Mouse (Mus musculus) thymus, adult 2 months (tissue): ENCODE results near the gene Lima1. TPM values are rescaled to one million over a fixed set of nuclear protein-coding genes. Genes with fewer than 3 reads are reported as not detected.
A peak's percentile ranks its signal among the peaks of the same experiment; 100 is the strongest.
"Not testable (repeated sequence)": the region's sequence is repeated elsewhere in the genome, so short reads cannot be mapped to it uniquely, and the experiment has no call there.

Experiments
- DNase-seq: peaks from one replicate; pipeline ENCODE4 v3.0.0; 2021
- H3K27ac ChIP-seq: fragments of 200-500 bp; 2 replicates; pipeline ENCODE4 v1.5.1; 2012; ENCODE audit warnings: low read length, control low read depth; ENCODE audit not compliant: control insufficient read depth, insufficient read depth
- H3K27me3 ChIP-seq: fragments of 200-500 bp; 2 replicates; pipeline ENCODE4 v1.6.1; 2012; ENCODE audit warnings: mild to moderate bottlenecking, low read length, moderate library complexity, mixed read lengths; ENCODE audit not compliant: control insufficient read depth, insufficient read depth
- H3K36me3 ChIP-seq: fragments of 200-500 bp; 2 replicates; pipeline ENCODE4 v1.6.1; 2012; ENCODE audit warnings: mild to moderate bottlenecking, low read length, moderate library complexity; ENCODE audit not compliant: control insufficient read depth, insufficient read depth
- H3K4me1 ChIP-seq: fragments of 200-500 bp; replicated peaks from 2 replicates; pipeline ENCODE4 v1.6.1; 2012; ENCODE audit warnings: low read length; ENCODE audit not compliant: control insufficient read depth, insufficient read depth
- H3K4me3 ChIP-seq: fragments of 200-500 bp; 2 replicates; pipeline ENCODE4 v1.5.1; 2012; ENCODE audit warnings: mild to moderate bottlenecking, low read length, control low read depth, moderate library complexity; ENCODE audit not compliant: control insufficient read depth, insufficient read depth
- CTCF ChIP-seq: fragments of 200-500 bp; IDR thresholded peaks from 2 replicates; pipeline ENCODE4 v1.5.1; 2012; ENCODE audit warnings: mild to moderate bottlenecking, control low read depth, low read length, moderate library complexity, borderline replicate concordance; ENCODE audit not compliant: control insufficient read depth, poor library complexity, insufficient read depth; ENCODE audit errors: extremely low read depth
- POLR2A ChIP-seq: fragments of 200-500 bp; IDR thresholded peaks from 2 replicates; pipeline ENCODE4 v1.6.1; 2012; ENCODE audit warnings: mild to moderate bottlenecking, low read length, control low read depth, moderate library complexity; ENCODE audit not compliant: control insufficient read depth, poor library complexity, insufficient read depth; ENCODE audit errors: extremely low read depth
- WGBS: fragments of 180-500 bp; shearing (Covaris S2); methylation state at CpG from one replicate; pipeline ENCODE4 v1.1.7; 2018; 5-methylcytosine and 5-hydroxymethylcytosine counted together
- polyA plus RNA-seq: library from polyadenylated mRNA; depleted of rRNA; stranded (reverse); fragments of >200 nt; gene quantifications from 2 replicates; pipeline ENCODE4 v1.2.3, GENCODE M21; 2012

Lima1 gene
- polyA plus RNA-seq, 1 experiment, result 12.3 TPM

DNA sequence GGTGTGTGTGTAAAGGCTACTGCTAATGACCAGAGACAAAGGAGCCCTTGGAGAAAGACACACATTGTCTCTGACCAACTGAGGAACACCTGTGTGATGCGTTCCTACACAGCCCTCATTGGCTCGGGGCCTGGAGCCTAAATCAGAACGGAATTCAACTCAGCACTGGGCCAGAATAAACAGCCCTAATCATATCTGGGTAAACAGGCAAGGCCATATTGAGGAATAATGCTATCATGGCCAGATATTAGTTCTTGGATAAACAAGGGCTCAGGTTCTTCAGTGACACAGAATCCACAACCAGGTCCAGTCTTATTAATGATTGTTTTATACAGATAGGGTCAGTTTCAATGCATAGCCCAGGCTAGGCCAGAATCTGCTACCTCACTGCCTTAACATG is 84.3 kb downstream of the Lima1 start:
- Histone ChIP-seq H3K27ac (no peak overlapping the region), H3K36me3 (no peaks in the 10 kb centered on the region), H3K27me3 (no peaks in the 10 kb centered on the region), H3K4me3 (no peak overlapping the region), H3K4me1 (peaks cover 9% of the 10 kb centered on the region; the same call in 1 of the 2 replicates)
- DNase-seq, result no peak
- TF ChIP-seq POLR2A (no peak), CTCF (no peak)
- WGBS, result 92% methylated on average over 3 of the region's 3 CpGs

DNA sequence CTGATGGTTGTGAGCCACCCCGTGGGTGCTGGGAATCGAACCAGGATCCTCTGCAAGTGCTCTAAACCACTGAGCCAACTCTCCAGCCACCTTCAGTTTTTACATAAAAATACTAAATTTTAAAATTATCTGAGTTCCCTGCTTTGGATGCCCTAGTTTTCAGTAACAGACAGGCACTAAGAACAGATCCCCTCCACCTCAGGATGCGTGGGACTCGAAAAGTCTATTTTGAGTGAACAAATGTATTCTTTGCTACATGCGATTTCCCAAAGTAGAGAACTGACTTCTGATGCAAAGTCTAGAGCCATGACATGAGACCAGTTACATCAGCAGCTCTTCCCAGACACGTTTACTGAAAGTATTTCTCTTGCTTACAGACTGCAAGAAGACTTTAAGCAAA is 84.8 kb downstream of the Lima1 start:
- Histone ChIP-seq H3K27me3 (no peaks in the 10 kb centered on the region), H3K4me1 (peaks cover 9% of the 10 kb centered on the region; the same call in 1 of the 2 replicates), H3K36me3 (no peaks in the 10 kb centered on the region), H3K27ac (no peak overlapping the region), H3K4me3 (no peak overlapping the region)
- WGBS, result 95% methylated on average over 6 of the region's 6 CpGs
- no peak for TF ChIP-seq POLR2A
- TF ChIP-seq CTCF, result no peak
- DNase-seq, result no peak

DNA sequence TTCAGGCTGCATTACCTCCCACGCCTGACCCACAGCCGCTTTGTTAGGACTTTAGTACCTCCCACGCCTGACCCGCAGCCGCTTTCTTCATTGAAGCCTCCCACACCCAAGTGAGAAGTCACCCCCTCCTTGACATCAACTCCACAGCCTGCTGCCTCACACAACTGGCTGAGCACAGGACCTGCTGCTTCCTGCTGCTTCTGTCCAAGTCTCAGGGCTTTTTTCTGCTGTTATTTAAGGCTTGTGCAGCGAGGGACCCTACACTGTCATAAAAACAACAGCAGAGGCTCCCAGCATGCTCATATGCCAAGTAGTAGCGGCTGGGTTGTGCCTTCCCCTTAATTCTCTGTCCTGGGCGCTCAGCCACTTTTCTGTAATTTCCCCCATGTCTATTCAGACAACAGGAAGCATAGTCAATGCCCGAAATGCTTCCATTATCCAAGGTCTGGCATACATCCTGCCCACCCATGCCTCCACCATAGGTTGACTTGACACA is 87.6 kb downstream of the Lima1 start:
- TF ChIP-seq POLR2A (no peak), CTCF (no peak)
- peaks cover 9% of the 10 kb centered on the region; the same call in 1 of the 2 replicates for H3K4me1 ChIP-seq
- DNase-seq, result no peak
- no peaks in the 10 kb centered on the region for H3K36me3 ChIP-seq
- no peak overlapping the region for H3K4me3 ChIP-seq
- H3K27me3 ChIP-seq, result no peaks in the 10 kb centered on the region
- peak overlapping the region; percentile 78 for H3K27ac ChIP-seq
- WGBS, result 31% methylated on average over 9 of the region's 9 CpGs

DNA sequence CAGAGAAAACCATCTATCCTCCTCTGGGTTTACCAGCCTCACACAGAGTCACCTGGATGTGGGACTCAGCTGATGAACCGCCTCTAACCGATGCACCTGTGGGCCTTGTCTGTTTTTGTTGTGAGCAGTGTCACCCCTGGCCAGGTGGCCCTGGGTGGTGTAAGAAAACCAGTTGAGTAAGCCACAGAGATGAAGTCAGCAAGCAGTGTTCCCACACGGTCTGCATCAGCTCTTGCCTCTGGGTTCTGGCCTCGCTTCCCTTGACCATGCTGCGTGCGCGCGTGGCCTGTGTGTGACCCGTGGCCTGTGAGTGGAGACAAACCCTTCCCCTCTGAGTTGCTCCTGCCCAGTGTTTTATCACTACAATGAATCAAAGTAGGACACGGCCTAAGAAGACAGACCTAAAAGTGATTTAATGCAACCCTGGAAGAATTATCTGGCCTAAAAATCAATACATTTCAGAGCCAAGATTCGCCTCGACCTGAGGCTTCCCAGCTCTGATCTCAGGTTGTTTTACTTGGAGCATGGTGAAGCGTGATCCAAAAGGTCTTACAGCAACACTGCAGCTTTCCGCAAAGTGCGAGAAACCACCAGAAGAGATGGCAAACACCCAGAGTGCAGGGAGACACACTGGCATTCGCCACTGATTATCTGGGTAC is 96.5 kb downstream of the Lima1 start:
- WGBS, result 92% methylated on average over 16 of the region's 16 CpGs
- no peaks in the 10 kb centered on the region for H3K36me3 ChIP-seq
- no peak overlapping the region for H3K27ac ChIP-seq
- no peak overlapping the region for H3K4me3 ChIP-seq
- no peaks in the 10 kb centered on the region for H3K27me3 ChIP-seq
- no peak for DNase-seq
- no peak for TF ChIP-seq CTCF
- no peak for TF ChIP-seq POLR2A
- H3K4me1 ChIP-seq, result no peaks in the 10 kb centered on the region

DNA sequence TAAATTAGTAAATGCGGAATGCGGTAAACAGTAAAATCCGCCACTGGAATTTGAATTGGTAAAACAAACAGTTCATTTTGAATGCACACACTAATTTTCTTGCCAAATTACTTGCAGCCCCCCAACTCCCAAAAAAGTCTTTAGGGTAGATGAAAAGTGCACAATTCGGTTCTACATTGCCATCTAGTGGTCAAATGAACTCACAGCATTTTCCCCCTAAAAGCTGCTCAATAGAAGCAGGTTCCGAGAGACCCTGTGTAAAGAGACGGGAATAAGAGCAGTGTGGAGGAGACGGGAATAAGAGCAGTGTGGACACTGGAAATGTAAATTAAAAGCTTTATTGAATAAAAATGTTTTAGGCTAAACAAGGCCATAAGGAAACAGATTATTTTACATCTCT is 97.1 kb downstream of the Lima1 start:
- WGBS, result 38% methylated on average over 7 of the region's 7 CpGs
- DNase-seq, result peak; percentile 45

DNA sequence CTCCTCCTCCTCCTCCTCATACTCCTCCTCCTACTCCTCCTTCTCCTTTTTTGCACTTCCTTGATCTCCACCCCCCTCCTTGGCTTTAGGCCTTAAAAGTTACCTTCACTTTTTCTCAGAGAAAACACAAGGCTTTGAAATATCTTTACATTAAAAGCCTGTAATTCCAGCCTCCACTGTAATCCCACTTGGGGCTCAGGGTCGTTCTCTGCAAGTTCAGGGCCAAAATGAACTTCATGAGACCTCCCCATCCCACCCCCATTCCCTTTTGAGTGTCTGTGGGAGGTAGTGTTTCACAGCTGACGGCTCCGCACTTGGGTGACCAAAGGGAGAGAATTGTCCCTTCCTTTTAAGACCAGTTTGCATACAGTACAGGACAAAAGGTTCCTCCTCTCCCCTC is 102.3 kb downstream of the Lima1 start:
- 68% methylated on average over 3 of the region's 3 CpGs for WGBS
- Histone ChIP-seq H3K36me3 (no peaks in the 10 kb centered on the region), H3K4me1 (peaks cover 6% of the 10 kb centered on the region; the same call in 1 of the 2 replicates), H3K27ac (no peak overlapping the region), H3K27me3 (no peaks in the 10 kb centered on the region), H3K4me3 (no peak overlapping the region)
- TF ChIP-seq POLR2A (no peak), CTCF (no peak)
- DNase-seq, result no peak

More for the DNA sequence above, 97.1 kb downstream of the Lima1 start:
- no peaks in the 10 kb centered on the region for H3K27me3 ChIP-seq
- no peak overlapping the region for H3K27ac ChIP-seq
- H3K4me3 ChIP-seq, result no peak overlapping the region
- H3K4me1 ChIP-seq, result no peaks in the 10 kb centered on the region
- H3K36me3 ChIP-seq, result no peaks in the 10 kb centered on the region
- no peak for TF ChIP-seq POLR2A
- no peak for TF ChIP-seq CTCF

DNA sequence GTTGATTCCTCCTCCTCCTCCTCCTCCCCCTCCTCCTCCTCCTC is 102.6 kb downstream of the Lima1 start, which contains the start of gene Cers5:
TSS of gene Cers5 (minus strand) at position 5 of the 44 bp plus-strand sequence.
- not testable (repeated sequence) for H3K36me3 ChIP-seq, H3K27me3 ChIP-seq, DNase-seq, H3K4me1 ChIP-seq
- Histone ChIP-seq H3K27ac (peak within 1 kb of the TSS; percentile 65), H3K4me3 (peak within 1 kb of the TSS; percentile 70)
